Mouse (Mus musculus) kidney, adult 2 months (tissue): ENCODE measurements at regions not wholly inside any gene's neighbourhood (a gene's known extent, or its start where the extent isn't known, plus 50 kb on each side); places are given as distances from the start of the nearest gene placed in this dataset.

Experiments
- CTCF ChIP-seq: fragments of 200-500 bp; conservative IDR thresholded peaks from 2 replicates; pipeline ENCODE4 v1.5.1; 2011; ENCODE audit warnings: low read depth, mild to moderate bottlenecking, control low read depth, low read length, moderate library complexity, mixed read lengths; ENCODE audit not compliant: insufficient read depth, insufficient read length
- POLR2A ChIP-seq: fragments of 200-500 bp; IDR thresholded peaks from one replicate; pipeline ENCODE4 v1.6.1; 2011; ENCODE audit warnings: low read depth, low read length, control low read depth

DNA sequence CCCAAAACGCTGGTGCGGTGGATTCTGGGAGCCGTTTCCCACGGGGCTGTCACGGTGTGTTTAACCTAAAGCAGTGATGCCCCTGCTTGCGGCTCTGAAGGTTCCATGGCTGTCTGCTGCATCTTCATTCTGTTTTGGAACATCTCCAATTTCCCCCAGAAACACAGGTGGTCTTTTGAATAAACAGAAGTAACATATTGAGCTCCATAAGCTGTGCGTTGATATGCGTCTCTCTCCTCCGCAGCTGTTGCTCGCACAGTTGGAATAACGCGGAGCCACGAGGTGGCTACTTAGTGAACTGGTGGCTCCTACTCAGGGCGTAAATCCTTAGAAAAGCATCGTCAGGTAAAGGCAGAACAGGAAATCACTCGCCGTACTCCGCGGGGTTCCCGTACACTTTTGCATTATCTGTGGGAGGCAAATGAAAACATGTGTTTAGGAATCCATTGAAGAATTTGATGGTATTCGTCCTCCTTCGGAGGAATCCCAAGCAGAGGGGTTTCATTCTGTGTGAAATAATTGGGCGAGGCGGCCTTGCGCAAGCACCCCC is 214.8 kb upstream of the Id4 start:
- no peak for TF ChIP-seq POLR2A
- no peak for TF ChIP-seq CTCF
